Mouse (Mus musculus): ENCODE data around the gene Ncoa3. TPM values are rescaled to one million over a fixed set of nuclear protein-coding genes. Genes with fewer than 3 reads are reported as not detected.

Ncoa3 gene
- polyA plus RNA-seq, 1 experiment from 2014 or later, result 22.4 TPM

DNA sequence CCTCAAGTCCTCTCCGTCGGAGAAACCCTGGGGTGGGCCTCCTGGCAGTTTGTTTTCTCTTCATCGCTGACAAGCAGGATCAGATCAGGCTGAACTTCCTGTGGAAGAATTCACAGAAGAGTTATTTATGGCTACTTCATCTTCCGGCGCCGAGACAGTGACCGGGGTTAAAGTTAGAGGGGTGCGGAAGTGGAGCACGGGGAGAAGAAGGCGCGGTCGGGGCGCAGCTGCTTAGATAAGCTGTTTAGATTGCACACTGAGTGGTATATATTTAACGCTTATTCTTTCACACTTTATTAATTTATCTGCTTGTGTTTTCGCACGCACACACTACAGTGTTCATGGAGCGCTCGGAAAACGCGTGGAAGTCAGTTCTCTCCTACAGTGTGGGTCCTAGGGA lies 37.6 kb upstream of the Ncoa3 start:
- H3K9ac ChIP-seq (ENCODE audit: low read length), result no peak overlapping the region
- no peaks in the 10 kb centered on the region for H3K9me3 ChIP-seq (ENCODE audit: control insufficient read depth, low read length)
- H3K4me1 ChIP-seq (ENCODE audit: control insufficient read depth, insufficient read depth, low read length), result no peaks in the 10 kb centered on the region
- H3K36me3 ChIP-seq (ENCODE audit: control insufficient read depth, insufficient read depth, low read length), result no peaks in the 10 kb centered on the region
- no peaks in the 10 kb centered on the region for H3K27me3 ChIP-seq (ENCODE audit: control insufficient read depth, insufficient read depth, low read length)
- WGBS, result 71% methylated on average over 20 of the region's 20 CpGs
- H3K4me3 ChIP-seq (ENCODE audit: low read depth, low read length), result no peak overlapping the region
- no peak overlapping the region for H3K4me2 ChIP-seq (ENCODE audit: low read depth)
- no peak overlapping the region for H3K27ac ChIP-seq (ENCODE audit: low read depth, low read length)
- no peak for ATAC-seq (ENCODE audit: insufficient read depth, low FRiP score, low TSS enrichment)
- DNase-seq (ENCODE audit: low spot score), result no peak

DNA sequence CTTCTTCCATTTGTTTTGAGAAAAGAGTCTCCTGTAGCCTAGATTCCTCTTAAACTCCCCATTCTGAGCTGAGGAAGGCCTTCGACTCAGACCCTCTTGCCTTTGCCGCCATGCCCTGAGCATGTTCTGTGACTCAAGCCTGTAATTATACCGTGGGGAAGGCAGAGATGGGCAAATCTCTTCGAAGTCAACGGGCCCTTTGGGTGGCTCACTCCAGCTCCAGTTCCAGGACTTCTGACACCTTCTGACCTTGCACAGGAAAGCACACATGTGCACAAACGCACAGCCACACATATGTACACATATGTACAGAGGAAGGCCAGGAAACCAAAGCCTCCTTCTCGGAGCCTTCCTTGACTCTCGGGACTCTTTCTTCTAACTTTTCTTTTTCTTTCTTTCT lies 37.0 kb upstream of the Ncoa3 start:
- H3K4me2 ChIP-seq (ENCODE audit: low read depth), result no peak overlapping the region
- H3K9me3 ChIP-seq (ENCODE audit: control insufficient read depth, low read length), result no peaks in the 10 kb centered on the region
- H3K4me3 ChIP-seq (ENCODE audit: low read depth, low read length), result no peak overlapping the region
- no peak overlapping the region for H3K27ac ChIP-seq (ENCODE audit: low read depth, low read length)
- H3K36me3 ChIP-seq (ENCODE audit: control insufficient read depth, insufficient read depth, low read length), result no peaks in the 10 kb centered on the region
- H3K9ac ChIP-seq (ENCODE audit: low read length), result no peak overlapping the region
- ATAC-seq (ENCODE audit: insufficient read depth, low FRiP score, low TSS enrichment), result no peak
- H3K27me3 ChIP-seq (ENCODE audit: control insufficient read depth, insufficient read depth, low read length), result no peaks in the 10 kb centered on the region
- DNase-seq (ENCODE audit: low spot score), result no peak
- 83% methylated on average over 8 of the region's 8 CpGs for WGBS
- no peaks in the 10 kb centered on the region for H3K4me1 ChIP-seq (ENCODE audit: control insufficient read depth, insufficient read depth, low read length)

DNA sequence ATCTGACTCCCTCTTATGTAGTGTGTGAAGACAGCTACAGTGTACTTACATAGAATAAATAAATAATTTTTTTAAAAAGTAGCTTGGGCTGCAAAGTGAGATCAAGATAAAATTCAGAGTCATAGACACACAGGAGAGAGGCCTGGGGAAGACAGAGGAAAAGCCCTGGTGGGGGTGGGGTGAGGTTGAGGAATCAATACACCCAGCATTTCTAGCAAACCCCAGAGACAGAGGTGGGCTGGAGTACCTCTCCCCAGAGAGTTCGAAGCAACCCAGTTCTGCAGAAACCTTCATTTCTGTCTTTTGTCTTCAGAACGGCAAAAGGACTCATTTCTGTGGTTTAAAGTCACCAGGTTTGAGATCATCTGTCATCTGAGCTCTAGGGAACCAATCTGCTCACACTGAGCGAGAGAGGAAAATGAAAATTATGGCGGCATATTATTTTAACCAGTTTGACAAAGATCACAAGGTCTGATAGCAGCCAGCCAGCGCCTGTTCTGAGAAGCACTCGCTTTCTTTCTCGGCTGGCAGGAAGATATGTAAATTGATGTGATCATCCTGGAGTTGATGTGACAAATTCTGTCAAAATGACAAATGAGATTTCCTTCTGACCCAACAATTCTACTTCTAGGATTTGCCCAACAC lies 36.2 kb upstream of the Ncoa3 start:
- Histone ChIP-seq H3K4me1 (ENCODE audit: control insufficient read depth, insufficient read depth, low read length) (no peaks in the 10 kb centered on the region), H3K9ac (ENCODE audit: low read length) (no peak overlapping the region), H3K4me2 (ENCODE audit: low read depth) (no peak overlapping the region), H3K27ac (ENCODE audit: low read depth, low read length) (no peak overlapping the region), H3K4me3 (ENCODE audit: low read depth, low read length) (no peak overlapping the region), H3K36me3 (ENCODE audit: control insufficient read depth, insufficient read depth, low read length) (no peaks in the 10 kb centered on the region), H3K9me3 (ENCODE audit: control insufficient read depth, low read length) (no peaks in the 10 kb centered on the region), H3K27me3 (ENCODE audit: control insufficient read depth, insufficient read depth, low read length) (no peaks in the 10 kb centered on the region)
- WGBS, result 81% methylated on average over 7 of the region's 7 CpGs
- ATAC-seq (ENCODE audit: insufficient read depth, low FRiP score, low TSS enrichment) (no peak), DNase-seq (ENCODE audit: low spot score) (no peak)

DNA sequence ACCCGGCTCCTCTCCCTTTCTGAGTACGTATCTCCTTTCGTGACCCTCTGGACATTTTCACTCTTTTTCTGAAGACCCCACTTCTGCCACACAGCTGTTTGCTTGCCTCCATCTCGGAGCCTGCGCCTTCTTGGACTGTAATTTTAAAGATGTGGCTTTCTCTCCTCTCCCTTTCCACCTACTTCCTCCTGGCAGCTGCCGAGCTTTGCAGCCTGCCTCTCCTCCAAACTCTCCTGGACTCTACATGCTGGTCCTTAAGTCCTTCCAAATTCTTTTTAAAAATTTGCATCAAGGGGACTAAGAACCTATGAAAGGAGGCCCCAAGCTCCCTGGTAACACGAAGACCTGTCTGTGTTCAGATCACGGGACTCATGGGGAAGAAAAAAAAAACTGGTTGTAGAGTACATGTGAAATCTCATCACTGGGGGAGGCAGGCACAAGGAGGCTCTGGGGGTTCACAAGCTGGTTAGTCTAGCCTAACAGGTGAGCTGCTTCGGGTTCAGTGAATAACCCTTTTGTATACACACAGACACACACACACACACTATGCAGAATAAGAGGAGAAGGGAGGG lies 35.1 kb upstream of the Ncoa3 start:
- no peak overlapping the region for H3K4me2 ChIP-seq (ENCODE audit: low read depth)
- H3K9me3 ChIP-seq (ENCODE audit: control insufficient read depth, low read length), result no peaks in the 10 kb centered on the region
- no peak overlapping the region for H3K9ac ChIP-seq (ENCODE audit: low read length)
- no peak overlapping the region for H3K4me3 ChIP-seq (ENCODE audit: low read depth, low read length)
- no peaks in the 10 kb centered on the region for H3K36me3 ChIP-seq (ENCODE audit: control insufficient read depth, insufficient read depth, low read length)
- no peaks in the 10 kb centered on the region for H3K27me3 ChIP-seq (ENCODE audit: control insufficient read depth, insufficient read depth, low read length)
- no peak for ATAC-seq (ENCODE audit: insufficient read depth, low FRiP score, low TSS enrichment)
- no peak overlapping the region for H3K27ac ChIP-seq (ENCODE audit: low read depth, low read length)
- H3K4me1 ChIP-seq (ENCODE audit: control insufficient read depth, insufficient read depth, low read length), result no peaks in the 10 kb centered on the region
- 79% methylated on average over 9 of the region's 9 CpGs for WGBS
- no peak for DNase-seq (ENCODE audit: low spot score)

DNA sequence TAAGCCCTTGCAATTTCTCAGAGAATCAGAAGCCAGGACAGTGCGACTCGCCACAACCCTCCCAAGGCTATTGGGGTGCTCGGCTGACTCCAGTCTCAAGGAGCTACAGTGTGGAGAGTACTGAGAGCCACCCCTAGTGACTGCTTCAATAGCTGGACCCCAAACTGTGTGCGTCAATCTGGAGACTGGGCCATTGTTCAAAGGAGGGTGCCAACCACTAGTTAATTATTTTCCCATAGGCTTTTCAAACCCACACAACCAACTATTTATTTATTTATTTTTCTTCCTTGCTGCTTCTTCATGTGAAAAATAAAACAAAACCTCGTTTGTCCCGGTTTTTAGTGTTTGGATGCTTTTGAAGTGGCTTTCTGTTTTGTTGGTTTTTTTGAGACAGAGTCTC lies 33.9 kb upstream of the Ncoa3 start:
- ATAC-seq (ENCODE audit: insufficient read depth, low FRiP score, low TSS enrichment) (no peak), DNase-seq (ENCODE audit: low spot score) (no peak)
- H3K9me3 ChIP-seq (ENCODE audit: control insufficient read depth, low read length), result no peaks in the 10 kb centered on the region
- WGBS, result 69% methylated on average over 6 of the region's 6 CpGs
- no peak overlapping the region for H3K4me2 ChIP-seq (ENCODE audit: low read depth)
- no peak overlapping the region for H3K27ac ChIP-seq (ENCODE audit: low read depth, low read length)
- no peaks in the 10 kb centered on the region for H3K36me3 ChIP-seq (ENCODE audit: control insufficient read depth, insufficient read depth, low read length)
- H3K9ac ChIP-seq (ENCODE audit: low read length), result no peak overlapping the region
- no peak overlapping the region for H3K4me3 ChIP-seq (ENCODE audit: low read depth, low read length)
- no peaks in the 10 kb centered on the region for H3K27me3 ChIP-seq (ENCODE audit: control insufficient read depth, insufficient read depth, low read length)
- no peaks in the 10 kb centered on the region for H3K4me1 ChIP-seq (ENCODE audit: control insufficient read depth, insufficient read depth, low read length)

DNA sequence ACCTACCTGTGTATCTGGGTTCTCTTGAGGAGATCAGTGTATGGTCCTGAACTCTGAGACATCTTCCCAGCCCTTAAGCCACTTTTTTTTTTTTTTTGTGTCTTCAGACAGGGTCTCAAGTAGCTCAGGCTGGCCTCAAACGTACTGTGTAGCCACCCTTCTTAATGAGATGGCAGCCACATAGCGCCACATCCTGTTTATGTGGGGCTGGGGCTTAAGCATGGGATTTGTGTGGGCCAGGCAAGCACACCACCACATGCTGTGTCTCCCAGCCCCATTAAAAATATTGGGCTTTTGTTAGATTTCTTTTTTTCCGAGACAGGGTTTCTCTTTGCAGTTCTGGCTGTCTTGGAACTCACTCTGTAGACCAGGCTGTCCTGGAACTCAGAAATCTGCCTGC lies 31.7 kb upstream of the Ncoa3 start:
- Histone ChIP-seq H3K9me3 (ENCODE audit: control insufficient read depth, low read length) (no peaks in the 10 kb centered on the region), H3K27ac (ENCODE audit: low read depth, low read length) (no peak overlapping the region), H3K4me3 (ENCODE audit: low read depth, low read length) (no peak overlapping the region), H3K27me3 (ENCODE audit: control insufficient read depth, insufficient read depth, low read length) (no peaks in the 10 kb centered on the region), H3K9ac (ENCODE audit: low read length) (no peak overlapping the region), H3K36me3 (ENCODE audit: control insufficient read depth, insufficient read depth, low read length) (no peaks in the 10 kb centered on the region), H3K4me1 (ENCODE audit: control insufficient read depth, insufficient read depth, low read length) (no peaks in the 10 kb centered on the region), H3K4me2 (ENCODE audit: low read depth) (no peak overlapping the region)
- ATAC-seq (ENCODE audit: insufficient read depth, low FRiP score, low TSS enrichment), result no peak
- WGBS, result 74% methylated on average over 3 of the region's 3 CpGs
- no peak for DNase-seq (ENCODE audit: low spot score)

DNA sequence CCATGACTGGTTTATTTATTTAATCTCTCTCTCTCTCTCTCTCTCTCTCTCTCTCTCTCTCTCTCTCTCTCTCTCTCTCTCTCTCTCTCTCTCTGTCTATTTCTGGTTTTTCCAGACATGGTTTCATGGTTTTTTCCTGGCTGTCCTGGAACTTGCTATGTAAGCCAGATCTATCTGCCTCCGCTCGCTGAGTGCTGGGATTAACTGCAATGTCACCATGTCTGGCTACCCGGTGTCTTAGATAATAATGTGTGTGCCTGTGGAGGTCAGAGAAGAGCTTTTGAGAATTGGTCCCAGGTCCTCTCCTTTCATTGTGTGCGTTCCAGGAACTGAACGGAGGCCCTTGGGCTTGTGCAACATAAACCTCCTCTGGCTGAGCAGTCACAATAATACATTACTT lies 29.6 kb upstream of the Ncoa3 start:
- H3K9ac ChIP-seq (ENCODE audit: low read length), result no peak overlapping the region
- no peaks in the 10 kb centered on the region for H3K4me1 ChIP-seq (ENCODE audit: control insufficient read depth, insufficient read depth, low read length)
- no peak overlapping the region for H3K4me2 ChIP-seq (ENCODE audit: low read depth)
- H3K27ac ChIP-seq (ENCODE audit: low read depth, low read length), result no peak overlapping the region
- no peaks in the 10 kb centered on the region for H3K36me3 ChIP-seq (ENCODE audit: control insufficient read depth, insufficient read depth, low read length)
- ATAC-seq (ENCODE audit: insufficient read depth, low FRiP score, low TSS enrichment), result no peak
- H3K4me3 ChIP-seq (ENCODE audit: low read depth, low read length), result no peak overlapping the region
- no peaks in the 10 kb centered on the region for H3K27me3 ChIP-seq (ENCODE audit: control insufficient read depth, insufficient read depth, low read length)
- H3K9me3 ChIP-seq (ENCODE audit: control insufficient read depth, low read length), result no peaks in the 10 kb centered on the region
- no peak for DNase-seq (ENCODE audit: low spot score)
- WGBS, result 87% methylated on average over 5 of the region's 5 CpGs

DNA sequence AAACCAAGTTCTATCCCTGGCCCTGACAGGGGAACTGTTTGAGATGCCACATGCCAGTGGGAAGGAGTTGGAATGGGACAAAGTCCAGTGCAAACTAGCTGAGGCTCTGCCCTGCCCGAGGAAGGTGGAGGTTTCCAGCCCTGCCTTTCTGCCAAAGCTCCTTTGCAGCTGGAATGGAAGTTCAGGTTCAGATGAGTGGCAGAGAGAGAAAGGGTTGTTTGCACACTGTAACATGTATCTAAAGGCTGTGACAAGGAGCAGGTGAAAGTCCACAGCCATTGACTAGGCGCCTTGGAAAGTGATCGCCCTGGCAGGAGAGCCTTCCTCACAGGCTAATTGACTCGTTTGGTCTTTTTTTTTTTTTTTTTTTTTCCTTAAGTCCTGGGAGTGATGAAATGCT lies 28.3 kb upstream of the Ncoa3 start:
- H3K27me3 ChIP-seq (ENCODE audit: control insufficient read depth, insufficient read depth, low read length), result no peaks in the 10 kb centered on the region
- H3K36me3 ChIP-seq (ENCODE audit: control insufficient read depth, insufficient read depth, low read length), result no peaks in the 10 kb centered on the region
- no peaks in the 10 kb centered on the region for H3K9me3 ChIP-seq (ENCODE audit: control insufficient read depth, low read length)
- no peak for ATAC-seq (ENCODE audit: insufficient read depth, low FRiP score, low TSS enrichment)
- H3K4me2 ChIP-seq (ENCODE audit: low read depth), result no peak overlapping the region
- H3K4me3 ChIP-seq (ENCODE audit: low read depth, low read length), result no peak overlapping the region
- no peaks in the 10 kb centered on the region for H3K4me1 ChIP-seq (ENCODE audit: control insufficient read depth, insufficient read depth, low read length)
- no peak overlapping the region for H3K9ac ChIP-seq (ENCODE audit: low read length)
- 52% methylated on average over 4 of the region's 4 CpGs for WGBS
- DNase-seq (ENCODE audit: low spot score), result no peak
- no peak overlapping the region for H3K27ac ChIP-seq (ENCODE audit: low read depth, low read length)

DNA sequence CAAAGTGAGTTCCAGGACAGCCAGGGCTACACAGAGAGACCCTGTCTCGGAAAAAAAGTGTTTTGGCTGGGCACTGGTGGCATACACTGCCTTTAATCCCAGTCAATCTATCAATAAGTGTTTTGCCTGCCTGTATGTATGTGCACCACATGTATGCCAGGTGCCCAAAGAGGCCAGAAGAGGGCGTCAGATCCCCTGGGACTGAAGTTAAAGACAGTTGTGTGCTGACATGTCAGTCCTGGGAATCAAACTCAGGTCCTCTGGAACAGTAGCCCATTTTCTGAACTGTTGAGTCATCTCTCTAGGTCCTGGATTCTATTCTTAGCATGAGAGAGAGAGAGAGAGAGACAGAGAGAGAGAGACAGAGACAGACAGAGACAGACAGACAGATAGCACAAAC lies 25.4 kb upstream of the Ncoa3 start:
- no peaks in the 10 kb centered on the region for H3K27me3 ChIP-seq (ENCODE audit: control insufficient read depth, insufficient read depth, low read length)
- no peaks in the 10 kb centered on the region for H3K36me3 ChIP-seq (ENCODE audit: control insufficient read depth, insufficient read depth, low read length)
- H3K4me3 ChIP-seq (ENCODE audit: low read depth, low read length), result no peak overlapping the region
- 82% methylated on average over 2 of the region's 2 CpGs for WGBS
- H3K9me3 ChIP-seq (ENCODE audit: control insufficient read depth, low read length), result no peaks in the 10 kb centered on the region
- no peak overlapping the region for H3K4me2 ChIP-seq (ENCODE audit: low read depth)
- ATAC-seq (ENCODE audit: insufficient read depth, low FRiP score, low TSS enrichment) (no peak), DNase-seq (ENCODE audit: low spot score) (no peak)
- no peak overlapping the region for H3K9ac ChIP-seq (ENCODE audit: low read length)
- H3K4me1 ChIP-seq (ENCODE audit: control insufficient read depth, insufficient read depth, low read length), result no peaks in the 10 kb centered on the region
- no peak overlapping the region for H3K27ac ChIP-seq (ENCODE audit: low read depth, low read length)

Data from neural tube, embryonic 11.5 days (tissue).